Mouse (Mus musculus): ENCODE data around the gene Lingo3.

GRCm38 (mm10) chr10:80794750-80795149 is 49.1 kb downstream of the Lingo3 start:
- TF ChIP-seq POLR2A (IDR thresholded peaks at IDR 0.05; ENCODE audit: low read depth, low read length): no peak
- TF ChIP-seq CTCF (IDR thresholded peaks at IDR 0.05; ENCODE audit: borderline replicate concordance, insufficient read depth, low read length): no peak
